Mouse (Mus musculus): ENCODE results near the gene Zfp12.
A peak's percentile ranks its signal among the peaks of the same experiment; 100 is the strongest.

Zfp12 gene

DNA sequence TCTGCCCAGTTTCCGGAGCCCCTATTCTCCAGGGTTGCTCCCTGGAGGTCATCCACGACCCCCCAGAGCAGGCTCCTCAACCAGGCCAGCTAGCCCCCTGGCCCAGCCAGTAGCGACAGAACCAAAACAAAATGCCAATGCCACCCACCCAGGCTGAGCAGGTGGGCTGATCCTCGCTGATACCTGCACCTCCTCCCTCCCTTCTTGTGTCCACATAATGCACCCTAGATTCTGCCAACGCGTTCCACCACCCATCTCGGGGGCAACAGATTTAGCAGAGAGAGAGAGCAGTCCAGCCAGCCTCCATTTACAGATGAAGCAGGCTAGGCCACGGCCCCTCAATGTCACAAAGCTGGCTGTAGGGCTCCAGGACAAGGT, 34.0 kb downstream of the Zfp12 start:
- DNase-seq = no peak

DNA sequence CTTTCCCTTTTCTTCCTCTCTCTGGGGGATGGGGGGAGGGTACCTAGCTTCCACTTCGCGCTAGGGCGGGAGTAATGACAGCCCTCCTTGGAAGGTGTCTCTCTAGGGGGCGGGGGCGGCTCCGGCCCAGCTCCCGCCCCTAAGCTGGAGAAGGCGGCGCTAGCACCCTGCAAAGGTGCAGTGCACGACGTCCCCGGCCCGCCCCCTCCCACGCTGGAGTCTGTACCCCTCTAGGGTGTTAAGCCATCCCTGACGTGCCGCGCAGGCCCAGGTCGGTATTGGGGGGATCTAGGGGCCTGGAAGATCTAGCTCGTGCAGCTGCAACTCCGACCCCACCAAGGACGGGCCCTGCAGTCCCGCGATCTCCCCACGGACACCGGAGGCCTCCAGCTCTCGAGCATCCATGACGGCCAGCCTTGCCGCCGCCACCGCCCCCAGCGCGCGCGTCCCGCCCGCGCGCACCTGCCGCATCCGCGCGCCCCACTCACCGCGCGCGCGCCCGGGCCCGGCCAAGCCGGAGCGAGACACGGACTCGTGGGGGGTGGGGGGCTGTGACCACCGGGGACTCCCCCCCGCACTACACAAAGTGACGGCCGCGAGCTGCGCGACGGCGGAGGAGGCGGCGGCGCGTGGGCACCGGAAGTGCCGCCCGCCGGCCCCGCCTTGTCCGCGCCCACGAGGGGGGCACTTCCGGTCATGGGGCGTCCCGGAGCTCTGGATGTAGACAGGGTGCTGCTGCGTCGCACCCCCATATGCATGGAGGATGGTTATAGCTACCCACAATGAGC, 34.6 kb downstream of the Zfp12 start, which contains the start of gene Zfp316:
Zfp316 (minus strand) TSS at position 660 of the 788 bp plus-strand sequence.
- peak; percentile 55 for DNase-seq

DNA sequence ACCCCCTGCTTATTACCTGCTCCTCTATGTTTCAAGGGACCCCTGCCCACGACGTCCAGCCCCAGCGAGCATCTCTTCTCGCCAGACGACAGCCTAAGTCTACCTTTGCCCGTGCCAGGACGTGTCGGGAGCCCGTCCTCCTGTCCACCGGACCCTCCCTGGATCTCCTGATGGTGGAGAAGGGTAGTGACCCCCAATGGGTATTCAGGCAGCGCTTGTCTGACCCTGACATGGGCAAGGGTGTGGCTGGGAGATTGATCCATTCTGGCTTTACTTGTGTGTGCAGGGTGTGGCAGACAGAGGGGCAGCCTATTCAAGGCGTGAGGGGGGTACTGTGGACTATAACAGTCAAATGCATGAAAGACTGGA, 35.2 kb downstream of the Zfp12 start:
- no peak for DNase-seq

DNA sequence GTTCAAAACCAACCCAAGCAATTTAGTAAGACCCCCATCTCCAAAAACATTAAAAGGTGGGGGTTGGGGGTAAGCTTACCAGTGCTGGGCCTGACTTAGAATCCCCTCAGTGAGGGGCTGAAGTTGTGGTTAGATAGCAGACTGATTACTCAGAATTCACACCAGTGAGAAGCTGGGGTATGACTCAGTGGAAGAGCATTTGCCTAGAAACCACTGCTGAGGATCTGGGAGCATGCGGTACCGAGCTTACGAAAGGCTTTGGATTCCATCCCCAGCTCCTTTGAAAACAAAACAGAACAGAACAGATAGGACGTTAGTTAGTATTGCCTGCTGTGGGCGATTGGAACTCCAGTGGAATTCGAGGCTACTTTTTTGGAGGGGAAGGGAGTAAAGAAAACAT, 36.7 kb downstream of the Zfp12 start:
- no peak for DNase-seq

DNA sequence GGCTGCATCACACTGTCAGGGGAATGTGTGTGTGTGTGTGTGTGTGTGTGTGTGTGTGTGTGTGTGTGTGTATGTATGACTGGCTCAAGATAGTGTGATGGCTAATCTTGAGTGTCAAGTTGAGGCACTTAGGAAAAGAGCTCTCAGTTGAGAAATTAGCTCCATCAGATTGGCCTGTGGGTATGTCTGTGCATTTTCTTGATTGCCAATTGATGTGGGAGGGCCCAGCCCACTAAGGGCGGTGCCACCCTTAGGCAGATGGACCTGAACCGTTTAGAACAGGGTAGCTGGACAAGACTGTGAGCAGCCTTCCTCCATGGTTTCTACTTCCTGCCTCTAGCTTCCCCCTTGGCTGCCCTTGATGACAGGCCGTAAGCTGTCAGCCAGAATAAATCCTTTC, 37.1 kb downstream of the Zfp12 start:
- no peak for DNase-seq

DNA sequence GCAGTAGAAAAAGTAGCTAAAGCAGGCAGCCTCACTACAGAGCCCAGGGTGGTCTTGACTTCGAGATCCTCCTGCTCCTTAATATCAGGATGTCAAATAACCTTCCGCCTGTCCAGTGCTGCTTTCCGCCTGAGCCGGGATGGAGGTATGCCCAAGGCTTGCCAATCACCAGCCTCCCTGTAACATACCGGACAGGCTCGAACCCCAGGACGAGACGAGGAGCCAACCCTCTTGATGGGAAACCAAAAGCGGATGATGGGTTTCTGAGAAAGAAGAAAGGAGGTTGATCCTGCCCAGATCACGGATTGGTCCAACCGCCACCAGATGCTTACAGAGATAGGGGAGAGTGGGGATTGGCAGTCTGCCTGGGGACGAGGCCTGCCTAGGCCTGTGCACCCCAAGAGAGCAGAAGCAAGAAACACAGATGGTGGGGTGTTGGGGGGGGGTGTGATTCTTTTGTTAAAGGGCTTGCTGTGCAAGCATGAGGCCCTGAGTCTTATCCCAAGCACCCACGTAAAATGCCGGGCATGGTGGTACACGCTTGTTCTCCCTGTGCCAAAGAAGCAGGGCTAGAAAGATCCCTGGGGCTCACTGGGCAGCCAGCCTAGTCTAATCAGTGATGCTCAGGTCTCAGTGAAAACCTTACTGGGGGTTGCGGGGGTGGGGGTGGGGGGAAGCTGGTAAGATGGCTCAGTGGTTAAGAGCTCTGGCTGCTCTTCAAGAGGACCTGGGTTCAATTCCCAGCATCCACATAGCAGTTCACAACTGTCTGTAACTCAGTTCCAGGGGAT, 37.8 kb downstream of the Zfp12 start:
- DNase-seq = no peak

DNA sequence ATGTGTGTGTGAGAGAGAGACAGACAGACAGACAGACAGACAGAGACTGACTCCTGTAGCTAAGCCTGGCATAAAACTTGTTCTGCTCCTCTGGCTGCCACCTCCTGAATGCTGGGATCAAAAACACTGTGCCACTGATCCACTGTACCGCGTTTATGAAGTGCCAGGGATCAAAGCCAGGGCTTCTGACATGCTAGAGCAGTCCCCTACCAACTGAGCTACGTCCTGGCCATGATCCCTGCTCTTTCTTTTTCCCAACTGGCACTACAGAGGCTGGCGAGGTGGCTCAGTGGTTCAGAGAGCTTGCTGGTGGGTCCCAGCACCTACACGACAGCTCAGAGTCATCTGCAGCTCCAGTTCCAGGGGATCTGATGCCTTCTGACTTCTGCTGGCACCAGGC, 40.8 kb downstream of the Zfp12 start:
- DNase-seq = no peak

DNA sequence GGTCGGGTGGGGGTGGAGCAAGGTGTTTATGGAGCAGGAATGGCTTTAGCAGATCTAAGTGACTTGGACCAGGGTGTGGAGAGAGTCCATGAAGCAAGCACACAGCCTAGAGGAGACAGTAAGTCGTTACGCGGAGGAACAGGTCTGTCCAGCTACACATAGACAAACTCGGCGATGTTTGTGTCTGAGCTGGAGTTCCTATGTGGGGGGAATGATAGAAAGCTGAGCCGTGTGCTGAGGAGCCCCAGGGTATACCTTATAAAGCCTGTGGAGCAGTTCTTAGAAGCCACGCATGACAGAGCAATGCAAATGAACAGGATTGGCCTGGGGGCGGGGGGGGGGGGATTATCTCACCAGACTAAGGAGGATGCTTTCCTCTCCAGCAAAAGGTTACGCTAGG, 44.3 kb downstream of the Zfp12 start:
- no peak for DNase-seq

DNA sequence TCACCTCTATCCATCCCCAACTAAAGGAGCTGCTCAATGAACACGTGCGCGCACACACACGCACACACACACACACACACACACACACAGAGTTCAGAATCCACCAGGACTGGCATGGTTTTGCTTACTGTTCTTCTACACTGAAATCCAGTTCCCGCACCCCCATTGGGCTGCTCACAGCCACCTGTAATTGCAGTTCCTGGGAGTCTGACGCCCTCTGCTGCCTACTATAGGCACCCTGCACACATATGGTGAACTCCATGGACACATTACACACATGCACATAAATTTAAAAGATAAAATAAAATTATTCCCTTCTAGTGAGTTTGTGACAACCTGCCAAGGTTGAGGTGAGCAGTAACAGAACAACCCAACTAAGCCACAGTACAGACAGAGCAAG, 49.8 kb downstream of the Zfp12 start:
- DNase-seq = no peak

DNA sequence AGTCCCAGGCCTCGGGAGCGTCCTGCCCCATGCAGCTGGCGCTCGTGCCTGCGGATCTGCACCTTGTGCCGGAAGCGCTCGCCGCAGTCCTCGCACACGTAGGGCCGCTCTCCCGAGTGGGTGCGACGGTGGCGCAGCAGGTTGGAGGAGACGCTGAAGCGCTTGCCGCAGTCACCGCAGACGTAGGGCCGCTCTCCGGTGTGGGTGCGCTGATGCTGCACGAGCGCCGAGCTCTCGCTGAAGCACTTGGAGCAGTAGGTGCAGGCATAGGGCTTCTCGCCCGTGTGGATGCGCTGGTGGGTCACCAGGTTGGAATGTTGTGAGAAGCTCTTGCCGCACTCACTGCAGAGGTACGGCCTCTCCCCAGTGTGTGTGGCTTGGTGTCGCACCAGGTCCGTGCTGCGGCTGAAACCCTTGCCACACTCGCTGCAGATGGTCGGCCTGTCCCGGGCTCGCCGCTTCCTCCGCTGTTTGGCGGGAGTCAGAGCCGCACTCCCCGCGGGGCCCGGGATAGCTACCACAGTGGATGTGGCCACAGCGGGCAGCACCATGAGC, 52.9 kb downstream of the Zfp12 start:
- no peak for DNase-seq

DNA sequence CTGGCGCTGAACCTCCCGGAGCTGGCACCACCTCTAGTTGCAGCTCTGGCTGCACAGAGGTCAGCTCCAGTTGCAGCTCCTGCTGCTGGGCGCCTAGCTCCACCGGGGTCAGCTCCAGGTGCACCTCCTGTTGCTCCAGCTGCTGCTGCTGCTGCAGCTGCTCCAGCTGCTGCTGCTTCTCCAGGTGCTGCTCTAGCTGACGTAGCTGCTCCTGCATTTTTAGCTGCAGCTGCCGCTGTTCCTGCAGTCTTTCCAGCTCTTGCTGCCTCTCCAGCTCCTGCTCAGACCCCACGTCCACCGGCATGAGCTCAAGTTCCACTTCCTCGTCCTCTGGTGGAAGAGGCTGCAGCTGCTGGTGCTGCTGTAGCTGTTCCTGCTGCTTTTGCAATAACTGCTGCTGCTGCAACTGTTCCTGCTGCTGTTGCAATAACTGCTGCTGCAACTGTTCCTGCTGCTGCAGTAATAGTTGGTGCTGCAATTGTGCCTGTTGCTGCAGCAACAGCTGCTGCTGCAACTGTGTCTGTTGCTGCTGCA, 53.5 kb downstream of the Zfp12 start:
- DNase-seq = no peak

DNA sequence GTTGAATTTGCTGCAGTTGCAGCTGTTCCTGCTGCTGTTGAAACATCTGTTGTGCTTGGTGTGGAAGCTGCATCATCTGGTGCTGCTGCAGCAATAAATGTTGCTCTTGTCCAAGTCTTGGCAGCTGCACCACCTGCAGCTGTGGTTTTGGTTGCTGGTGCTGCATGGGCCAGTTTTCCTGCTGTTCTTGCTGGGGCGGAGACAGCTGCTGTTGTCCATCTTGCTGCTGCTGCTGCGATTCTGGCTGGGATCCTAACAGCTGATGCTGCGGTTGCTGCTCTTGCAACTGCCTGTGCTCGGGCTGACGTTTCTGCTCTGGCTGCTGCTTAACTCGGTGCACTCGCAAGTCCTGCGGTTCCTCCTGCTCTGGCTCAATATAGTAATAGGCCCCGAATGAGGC, 54.3 kb downstream of the Zfp12 start:
- DNase-seq = no peak

DNA sequence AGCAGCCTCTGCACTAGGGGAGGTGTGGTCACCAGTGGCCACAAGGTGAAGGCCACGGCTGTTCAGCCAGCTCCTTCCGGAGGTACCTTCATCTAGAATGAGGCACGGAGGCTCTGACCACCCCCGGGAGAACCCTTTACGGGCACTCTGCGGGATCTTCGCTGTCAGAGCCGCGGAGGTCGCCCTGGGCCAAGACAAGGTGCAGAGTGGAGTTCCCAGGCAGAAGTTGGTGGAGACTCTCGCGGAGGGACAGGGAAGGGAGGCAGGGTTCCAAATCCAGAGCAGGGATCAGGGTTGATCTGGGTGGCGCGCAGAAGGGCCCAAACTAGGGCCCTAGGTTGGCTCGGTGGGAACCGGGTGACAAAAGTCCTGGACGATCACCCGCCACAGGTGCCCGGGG, 57.9 kb downstream of the Zfp12 start:
- DNase-seq = no peak

DNA sequence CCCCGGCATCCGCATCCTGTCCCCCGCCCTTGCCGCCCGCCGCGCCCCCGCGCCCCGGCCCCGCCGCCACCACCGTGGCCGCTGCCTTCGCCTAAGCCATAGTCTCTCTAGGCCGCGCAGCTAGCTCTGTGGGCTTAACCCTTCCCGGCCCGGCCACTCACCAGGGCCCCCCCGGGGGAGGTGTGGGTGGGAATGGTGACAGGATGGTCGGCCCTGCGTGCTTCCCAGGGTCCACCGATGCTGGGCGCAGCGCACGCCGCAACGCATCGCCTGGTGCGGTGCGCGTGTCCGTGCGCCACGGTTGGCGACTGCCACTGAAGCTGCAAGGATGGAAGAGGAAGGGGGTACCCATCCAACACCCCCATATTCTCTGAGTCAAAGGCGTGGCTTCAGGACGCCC, 58.4 kb downstream of the Zfp12 start, which contains the start of gene Zfp853:
Zfp853 (minus strand) TSS at position 220 of the 400 bp plus-strand sequence.
- no peak for DNase-seq

DNA sequence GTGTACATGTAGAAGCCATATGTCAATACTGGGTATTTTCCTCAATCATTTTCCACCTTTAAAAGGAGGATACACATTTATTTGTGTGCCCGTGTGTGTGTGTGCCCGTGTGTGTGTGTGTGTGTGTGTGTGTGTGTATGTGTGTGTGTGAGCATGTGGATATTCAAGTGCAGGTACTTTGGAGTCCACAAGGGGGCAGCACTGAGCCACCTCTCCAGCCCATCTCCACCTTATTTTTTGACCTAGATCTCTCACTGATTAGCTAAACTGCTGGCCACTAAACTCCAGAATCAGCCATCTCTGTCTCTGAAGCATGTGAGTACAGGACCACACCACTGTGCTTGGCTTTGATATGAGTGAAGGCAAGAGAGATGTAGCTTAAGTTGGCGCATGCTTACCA, 59.9 kb downstream of the Zfp12 start:
- DNase-seq = no peak

DNA sequence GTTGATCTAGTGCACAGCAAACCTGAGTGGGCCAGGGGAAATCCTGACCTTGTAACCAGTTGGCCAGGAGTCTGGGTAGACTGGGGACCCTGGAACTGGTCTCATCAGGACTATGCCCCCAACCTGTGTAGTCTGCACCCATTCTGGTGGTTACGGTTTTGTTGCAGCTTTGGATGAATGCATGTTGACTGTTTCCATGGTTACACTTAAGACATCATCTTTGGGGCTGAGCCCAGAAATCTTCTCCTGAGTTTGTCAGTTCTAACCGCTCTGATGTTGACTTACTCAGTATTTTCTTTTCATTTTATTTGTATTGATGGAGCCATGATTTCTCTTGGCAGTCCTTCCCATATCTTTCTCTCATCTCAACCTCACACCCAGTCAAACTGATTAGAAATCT, 60.4 kb downstream of the Zfp12 start:
- DNase-seq = no peak

DNA sequence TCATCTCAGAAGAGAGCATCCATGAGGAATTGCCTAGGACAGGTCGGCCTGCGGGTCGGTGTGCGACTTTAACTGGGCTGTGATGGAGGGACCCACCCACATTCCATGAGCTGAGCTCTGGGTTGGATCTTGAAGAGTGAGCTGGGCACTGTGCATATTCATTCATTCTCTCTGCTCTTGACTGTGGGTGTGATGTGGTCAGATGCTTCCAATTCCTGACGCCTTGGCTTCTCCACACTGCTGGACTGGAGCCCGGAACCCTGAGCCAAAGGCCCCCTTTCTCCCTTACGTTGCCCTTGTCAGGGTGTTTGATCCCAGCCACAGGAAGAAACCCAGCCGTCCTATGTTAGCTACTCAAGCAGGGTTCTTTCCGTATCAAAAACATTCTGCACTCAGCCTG, 63.0 kb downstream of the Zfp12 start:
- no peak for DNase-seq

DNA sequence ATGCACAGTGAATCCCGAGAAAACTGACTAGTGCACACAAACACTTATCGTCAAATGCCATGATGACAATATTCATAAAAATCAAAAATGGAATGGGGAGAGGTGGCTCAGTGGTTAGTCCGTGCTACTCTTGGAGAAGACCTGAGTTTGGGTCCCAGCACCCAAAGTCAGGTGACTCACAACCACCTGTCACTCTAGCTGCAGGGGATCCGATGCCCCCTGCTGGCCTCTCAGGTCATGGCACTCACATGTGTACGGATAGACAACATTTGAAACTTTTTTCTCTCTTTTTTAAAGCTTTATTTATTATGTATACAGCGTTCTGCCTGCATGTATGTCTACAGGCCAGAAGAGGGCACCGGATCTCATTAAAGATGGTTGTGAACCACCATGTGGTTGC, 63.4 kb downstream of the Zfp12 start:
- DNase-seq = no peak
